Mouse (Mus musculus): ENCODE data around the gene Ldb3. TPM values are rescaled to one million over a fixed set of nuclear protein-coding genes. Genes with fewer than 3 reads are reported as not detected.

Ldb3 gene
- total and polyA plus RNA-seq, 3 experiments: 0.01 TPM; not detected in 2

DNA sequence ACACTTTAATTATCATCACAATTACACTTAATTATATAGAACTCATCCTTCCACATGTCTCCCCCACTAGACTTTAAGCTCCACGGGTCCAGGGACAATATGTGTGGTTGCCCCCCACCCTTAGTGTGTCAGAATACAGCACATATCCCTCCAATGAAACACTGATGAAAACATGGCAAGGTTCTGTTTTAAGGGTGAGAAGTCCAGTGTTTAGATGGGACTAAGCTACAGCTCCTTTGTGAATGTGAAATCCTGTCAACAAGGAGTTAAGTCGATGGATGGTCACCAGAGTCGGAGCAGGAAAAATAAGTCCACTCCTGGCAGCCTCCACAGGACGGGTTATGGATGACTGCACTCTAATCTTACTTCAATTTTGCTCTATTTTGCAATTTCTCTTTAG lies 88.2 kb downstream of the Ldb3 start:
- Histone ChIP-seq H3K79me2 (ENCODE audit: control insufficient read depth, insufficient read depth, low read length, poor library complexity) (peaks cover 5% of the 10 kb centered on the region), H3K9ac (ENCODE audit: control insufficient read depth, low read depth, low read length, poor library complexity, severe bottlenecking) (no peak overlapping the region), H3K36me3 (ENCODE audit: control insufficient read depth in 1 of 2, insufficient read depth in 2 of 2, low read length in 2 of 2) (no peaks in the 10 kb centered on the region; a peak in 1 of 4 replicates), H3K9me3 (replicated peaks; ENCODE audit: insufficient read depth, low read length) (no peaks in the 10 kb centered on the region), H3K4me1 (ENCODE audit: control insufficient read depth in 1 of 2, insufficient read depth in 2 of 2, low read length in 2 of 2) (no peaks in the 10 kb centered on the region; a peak in 1 of 4 replicates), H3K4me3 (ENCODE audit: control insufficient read depth in 1 of 2, insufficient read depth in 1 of 2, low read depth in 2 of 2, low read length in 2 of 2) (no peak overlapping the region), H3K27ac (ENCODE audit: control insufficient read depth, low read depth, low read length) (no peak overlapping the region), H3K27me3 (ENCODE audit: control insufficient read depth in 1 of 2, insufficient read depth in 2 of 2, low read length in 2 of 2) (no peaks in the 10 kb centered on the region)
- DNase-seq (ENCODE audit: low read depth, low spot score): no peak
- TF ChIP-seq SMC3 (IDR thresholded peaks at IDR 0.05; ENCODE audit: low read depth, low read length) (no peak), MYB (IDR thresholded peaks at IDR 0.05; ENCODE audit: low read depth, low read length) (no peak), CHD2 (IDR thresholded peaks at IDR 0.05; ENCODE audit: low read length) (no peak), GABPA (IDR thresholded peaks at IDR 0.05; ENCODE audit: low read depth, low read length) (no peak), POLR2AphosphoS2 (IDR thresholded peaks at IDR 0.05; ENCODE audit: low read length) (no peak), ETS1 (IDR thresholded peaks at IDR 0.05; ENCODE audit: low read depth, low read length) (no peak), ZKSCAN1 (IDR thresholded peaks at IDR 0.05; ENCODE audit: low read depth, low read length) (no peak)

DNA sequence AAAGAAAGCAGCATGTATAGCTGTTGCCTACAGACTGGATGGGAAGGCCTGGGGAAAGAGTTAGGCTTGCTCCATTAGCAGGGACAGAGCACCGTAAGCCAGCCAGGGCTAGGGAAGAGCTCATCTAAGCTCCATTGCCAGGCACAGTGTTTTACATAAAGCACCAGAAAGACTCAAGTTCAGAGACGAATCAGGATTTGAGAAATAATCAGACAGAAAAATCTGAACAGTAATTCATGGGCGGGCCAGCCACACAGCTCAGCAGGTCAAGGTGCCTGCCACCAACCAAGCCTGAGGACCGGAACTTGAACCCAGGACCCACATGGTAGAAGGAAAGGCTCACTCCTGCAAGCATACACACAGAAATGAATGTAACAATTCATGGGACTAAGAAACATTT lies 88.8 kb downstream of the Ldb3 start:
- Histone ChIP-seq H3K4me1 (ENCODE audit: control insufficient read depth in 1 of 2, insufficient read depth in 2 of 2, low read length in 2 of 2) (no peaks in the 10 kb centered on the region; a peak in 1 of 4 replicates), H3K9ac (ENCODE audit: control insufficient read depth, low read depth, low read length, poor library complexity, severe bottlenecking) (no peak overlapping the region), H3K4me3 (ENCODE audit: control insufficient read depth in 1 of 2, insufficient read depth in 1 of 2, low read depth in 2 of 2, low read length in 2 of 2) (no peak overlapping the region), H3K79me2 (ENCODE audit: control insufficient read depth, insufficient read depth, low read length, poor library complexity) (peaks cover 5% of the 10 kb centered on the region), H3K27ac (ENCODE audit: control insufficient read depth, low read depth, low read length) (no peak overlapping the region), H3K27me3 (ENCODE audit: control insufficient read depth in 1 of 2, insufficient read depth in 2 of 2, low read length in 2 of 2) (no peaks in the 10 kb centered on the region), H3K36me3 (ENCODE audit: control insufficient read depth in 1 of 2, insufficient read depth in 2 of 2, low read length in 2 of 2) (no peaks in the 10 kb centered on the region; a peak in 1 of 4 replicates), H3K9me3 (replicated peaks; ENCODE audit: insufficient read depth, low read length) (no peaks in the 10 kb centered on the region)
- TF ChIP-seq MXI1 (IDR thresholded peaks at IDR 0.05; ENCODE audit: low read depth, low read length) (no peak), EP300 (IDR thresholded peaks at IDR 0.05; ENCODE audit: low read depth in 1 of 2, low read length in 2 of 2) (no peak), SIN3A (IDR thresholded peaks at IDR 0.05; ENCODE audit: low read length) (no peak), TAL1 (IDR thresholded peaks at IDR 0.05; ENCODE audit: low read length) (no peak), MAFK (IDR thresholded peaks at IDR 0.05; ENCODE audit: borderline replicate concordance, low read depth, low read length) (no peak), ETS1 (IDR thresholded peaks at IDR 0.05; ENCODE audit: low read depth, low read length) (no peak), UBTF (IDR thresholded peaks at IDR 0.05; ENCODE audit: borderline replicate concordance, insufficient read depth, low read depth, low read length) (no peak), MYC (IDR thresholded peaks at IDR 0.05; ENCODE audit: low read depth, low read length) (no peak), HCFC1 (IDR thresholded peaks at IDR 0.05; ENCODE audit: low read depth, low read length) (no peak), BHLHE40 (IDR thresholded peaks at IDR 0.05; ENCODE audit: borderline replicate concordance, low read depth, low read length) (no peak), NRF1 (IDR thresholded peaks at IDR 0.05; ENCODE audit: insufficient read depth, low read depth, low read length, poor library complexity, severe bottlenecking) (no peak), TBP (IDR thresholded peaks at IDR 0.05; ENCODE audit: low read depth, low read length) (no peak), KAT2A (conservative IDR thresholded peaks at IDR 0.05; ENCODE audit: low read depth, low read length) (no peak), USF1 (IDR thresholded peaks at IDR 0.05; ENCODE audit: low read depth, low read length) (no peak), TCF12 (IDR thresholded peaks at IDR 0.05; ENCODE audit: low read depth, low read length) (no peak), NELFE (IDR thresholded peaks at IDR 0.05; ENCODE audit: low read depth, low read length) (no peak), ZC3H11A (IDR thresholded peaks at IDR 0.05; ENCODE audit: low read depth, low read length) (no peak), MAX (IDR thresholded peaks at IDR 0.05; ENCODE audit: low read length) (no peak), JUND (IDR thresholded peaks at IDR 0.05; ENCODE audit: low read depth, low read length) (no peak)
- DNase-seq (ENCODE audit: low read depth, low spot score): no peak
